Mouse (Mus musculus) stomach, embryonic 16.5 days (tissue): ENCODE measurements around the gene Ogfrl1. TPM values are rescaled to one million over a fixed set of nuclear protein-coding genes. Genes with fewer than 3 reads are reported as not detected.

Experiments used
- ATAC-seq: fragments of 200-750 bp; cut with Nextera tagmentation; 2 replicates; pipeline ENCODE4 v1.8.0; 2017; ENCODE audit warnings: moderate number of reproducible peaks, moderate TSS enrichment; ENCODE audit not compliant: insufficient read depth, low FRiP score
- H3K27ac ChIP-seq: fragments of 300-500 bp; sonication (generic); 2 replicates; pipeline ENCODE4 v1.5.1; 2014; ENCODE audit warnings: low read length
- H3K27me3 ChIP-seq: fragments of 300-500 bp; sonication (generic); 2 replicates; pipeline ENCODE4 v1.6.1; 2014; ENCODE audit warnings: low read length, control low read depth, mixed read lengths; ENCODE audit not compliant: control insufficient read depth, insufficient read depth
- H3K36me3 ChIP-seq: fragments of 300-500 bp; sonication (generic); 2 replicates; pipeline ENCODE4 v1.6.1; 2014; ENCODE audit warnings: low read length; ENCODE audit not compliant: control insufficient read depth, insufficient read depth
- H3K4me1 ChIP-seq: fragments of 300-500 bp; sonication (generic); 2 replicates; pipeline ENCODE4 v1.6.1; 2014; ENCODE audit warnings: low read length, control low read depth, mixed read lengths; ENCODE audit not compliant: control insufficient read depth, insufficient read depth
- H3K4me2 ChIP-seq: fragments of 300-500 bp; sonication (generic); 2 replicates; pipeline ENCODE4 v1.6.1; 2014; ENCODE audit warnings: low read depth, low read length, mixed read lengths
- H3K4me3 ChIP-seq: fragments of 300-500 bp; sonication (generic); replicated peaks from 2 replicates; pipeline ENCODE4 v1.5.1; 2014; ENCODE audit warnings: mild to moderate bottlenecking, low read length
- H3K9ac ChIP-seq: fragments of 300-500 bp; sonication (generic); 2 replicates; pipeline ENCODE4 v1.6.1; 2014; ENCODE audit warnings: low read length
- H3K9me3 ChIP-seq: fragments of 300-500 bp; sonication (generic); replicated peaks from 2 replicates; pipeline ENCODE4 v1.6.1; 2016; ENCODE audit warnings: low read length, control low read depth; ENCODE audit not compliant: control insufficient read depth
- WGBS: fragments of 180-500 bp; shearing (Covaris S2); extraction: QIAGEN DNeasy Blood & Tissue Kit; methylation state at CpG from one replicate; pipeline ENCODE4 v1.1.7; 2014; 5-methylcytosine and 5-hydroxymethylcytosine counted together
- polyA plus RNA-seq: library from polyadenylated mRNA; unstranded; fragments of >200 nt; fragmentation: Nextera tagmentation; extraction: Ambion mirVana; gene quantifications from 2 replicates; pipeline ENCODE4 v1.2.1, GENCODE M21; 2015

Gene Ogfrl1
- polyA plus RNA-seq, 1 experiment from 2014 or later: 4.2 TPM

GRCm38 (mm10) chr1:23379321-23379720 is 18.3 kb downstream of the Ogfrl1 start:
- WGBS: 56% methylated on average over 6 of the region's 6 CpGs
- Histone ChIP-seq H3K4me2 (no peak overlapping the region), H3K36me3 (no peaks in the 10 kb centered on the region), H3K27me3 (no peaks in the 10 kb centered on the region), H3K4me3 (no peak overlapping the region), H3K9ac (no peak overlapping the region), H3K9me3 (no peaks in the 10 kb centered on the region), H3K27ac (no peak overlapping the region), H3K4me1 (peaks cover 8% of the 10 kb centered on the region)
- ATAC-seq: no peak

DNA sequence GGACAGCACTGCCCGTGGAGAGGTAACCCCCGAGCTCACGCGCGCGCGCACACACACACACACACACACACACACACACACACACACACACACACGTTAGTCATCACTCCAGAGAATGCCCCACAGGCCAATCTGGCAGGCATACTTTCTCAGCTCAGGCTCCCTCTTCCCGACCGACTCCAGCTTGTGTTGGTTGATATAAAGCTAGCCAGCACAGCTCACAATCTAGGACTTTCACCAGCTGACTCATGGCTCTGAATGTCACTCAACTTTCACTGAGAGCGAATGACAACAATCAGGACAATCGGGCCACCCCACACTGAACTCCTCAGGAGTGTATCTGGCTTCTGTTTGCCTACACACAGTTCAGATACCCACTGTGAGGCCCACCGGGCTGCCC is 20.0 kb downstream of the Ogfrl1 start:
- no peak overlapping the region for H3K4me2 ChIP-seq
- no peaks in the 10 kb centered on the region for H3K36me3 ChIP-seq
- H3K4me1 ChIP-seq: peaks cover 8% of the 10 kb centered on the region
- no peaks in the 10 kb centered on the region for H3K27me3 ChIP-seq
- H3K4me3 ChIP-seq: no peak overlapping the region
- 78% methylated on average over 13 of the region's 13 CpGs for WGBS
- no peak overlapping the region for H3K27ac ChIP-seq
- H3K9me3 ChIP-seq: no peaks in the 10 kb centered on the region
- no peak overlapping the region for H3K9ac ChIP-seq
- peak; percentile 23; the same call in 1 of the 2 replicates for ATAC-seq

GRCm38 (mm10) chr1:23374156-23374555 is 23.4 kb downstream of the Ogfrl1 start:
- Histone ChIP-seq H3K4me2 (no peak overlapping the region), H3K9me3 (no peaks in the 10 kb centered on the region), H3K4me1 (no peaks in the 10 kb centered on the region), H3K27ac (no peak overlapping the region), H3K36me3 (no peaks in the 10 kb centered on the region), H3K27me3 (no peaks in the 10 kb centered on the region), H3K9ac (no peak overlapping the region), H3K4me3 (no peak overlapping the region)
- WGBS: 74% methylated on average over 4 of the region's 4 CpGs
- no peak for ATAC-seq

GRCm38 (mm10) chr1:23365614-23366013 is 32.0 kb downstream of the Ogfrl1 start:
- 90% methylated on average over 2 of the region's 2 CpGs for WGBS
- Histone ChIP-seq H3K27ac (no peak overlapping the region), H3K4me1 (no peaks in the 10 kb centered on the region), H3K9me3 (no peaks in the 10 kb centered on the region), H3K9ac (no peak overlapping the region), H3K4me2 (no peak overlapping the region), H3K4me3 (no peak overlapping the region), H3K27me3 (no peaks in the 10 kb centered on the region), H3K36me3 (no peaks in the 10 kb centered on the region)
- ATAC-seq: no peak

- 80% methylated on average over 6 of the region's 6 CpGs for WGBS
- Histone ChIP-seq H3K9ac (no peak overlapping the region), H3K4me1 (no peaks in the 10 kb centered on the region), H3K27ac (no peak overlapping the region), H3K36me3 (no peaks in the 10 kb centered on the region), H3K4me3 (no peak overlapping the region), H3K27me3 (no peaks in the 10 kb centered on the region), H3K9me3 (no peaks in the 10 kb centered on the region), H3K4me2 (no peak overlapping the region)
- no peak for ATAC-seq
Observed at GRCm38 (mm10) chr1:23352895-23353294, 44.7 kb downstream of the Ogfrl1 start.

DNA sequence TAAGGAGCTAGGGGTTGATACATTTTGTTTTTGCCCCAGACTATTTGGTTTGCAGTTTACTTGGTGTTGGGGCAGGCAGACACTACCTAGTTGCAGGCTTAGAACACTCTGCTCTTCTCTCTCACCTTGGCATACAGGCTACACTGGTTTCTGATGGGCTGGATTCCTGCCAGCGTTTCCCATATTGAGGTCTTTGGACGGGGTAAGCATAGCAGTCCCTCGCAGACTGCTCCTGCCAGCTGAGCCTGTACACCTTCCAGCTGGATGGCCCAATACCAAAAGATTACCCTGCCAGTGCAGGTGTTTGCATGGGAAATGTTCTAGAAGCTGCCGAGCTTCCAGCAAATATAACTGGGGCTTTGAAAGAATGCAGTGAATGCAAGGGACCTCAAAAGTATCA is 45.8 kb downstream of the Ogfrl1 start:
- 51% methylated on average over 4 of the region's 4 CpGs for WGBS
- Histone ChIP-seq H3K9me3 (no peaks in the 10 kb centered on the region), H3K36me3 (no peaks in the 10 kb centered on the region), H3K27me3 (no peaks in the 10 kb centered on the region), H3K4me1 (no peaks in the 10 kb centered on the region), H3K27ac (no peak overlapping the region), H3K9ac (no peak overlapping the region), H3K4me2 (no peak overlapping the region), H3K4me3 (no peak overlapping the region)
- no peak for ATAC-seq

GRCm38 (mm10) chr1:23345633-23346032 is 51.9 kb downstream of the Ogfrl1 start:
- Histone ChIP-seq H3K27me3 (no peaks in the 10 kb centered on the region), H3K4me2 (no peak overlapping the region), H3K9me3 (no peaks in the 10 kb centered on the region), H3K4me1 (no peaks in the 10 kb centered on the region), H3K4me3 (no peak overlapping the region), H3K27ac (no peak overlapping the region), H3K9ac (no peak overlapping the region), H3K36me3 (no peaks in the 10 kb centered on the region)
- no peak for ATAC-seq
- WGBS: 75% methylated on average over 3 of the region's 3 CpGs

- H3K27ac ChIP-seq: no peak overlapping the region
Observed at GRCm38 (mm10) chr1:23342864-23343263, 54.7 kb downstream of the Ogfrl1 start.

DNA sequence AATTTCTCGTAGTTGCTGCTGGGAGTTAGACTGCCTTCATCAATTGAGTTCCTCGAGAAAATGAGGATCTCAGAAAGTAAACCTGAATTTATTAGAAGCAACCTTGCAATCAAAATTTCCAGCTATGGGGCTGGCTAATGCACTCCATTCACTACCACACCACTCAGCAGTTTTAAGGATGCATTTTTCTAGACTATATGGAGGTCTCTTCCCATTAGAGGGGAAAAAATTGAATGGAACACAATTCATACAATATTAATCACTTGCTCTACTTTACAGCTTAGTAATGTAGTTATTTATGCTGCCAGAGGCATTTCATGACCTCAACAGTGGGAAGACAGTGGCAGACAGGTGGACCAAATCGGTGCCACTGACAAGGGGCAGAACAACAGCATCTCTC is 55.3 kb downstream of the Ogfrl1 start:
- WGBS: 75% methylated on average over 3 of the region's 3 CpGs
- Histone ChIP-seq H3K36me3 (no peaks in the 10 kb centered on the region), H3K27me3 (no peaks in the 10 kb centered on the region), H3K4me2 (no peak overlapping the region), H3K9me3 (no peaks in the 10 kb centered on the region), H3K27ac (no peak overlapping the region), H3K9ac (no peak overlapping the region), H3K4me3 (no peak overlapping the region), H3K4me1 (no peaks in the 10 kb centered on the region)
- ATAC-seq: no peak

More at GRCm38 (mm10) chr1:23342864-23343263, 54.7 kb downstream of the Ogfrl1 start:
- WGBS: 62% methylated on average over 4 of the region's 4 CpGs
- Histone ChIP-seq H3K27me3 (no peaks in the 10 kb centered on the region), H3K9me3 (no peaks in the 10 kb centered on the region), H3K4me3 (no peak overlapping the region), H3K9ac (no peak overlapping the region), H3K4me2 (no peak overlapping the region), H3K4me1 (no peaks in the 10 kb centered on the region), H3K36me3 (no peaks in the 10 kb centered on the region)
- no peak for ATAC-seq
